ENCODE assay signal across 9 mouse cellular contexts in genomic region chr11:88045878-88046277, GRCm38 (mm10). TPM values are rescaled to one million over a fixed set of nuclear protein-coding genes. Genes with fewer than 3 reads are reported as not detected.
A peak's percentile ranks its signal among the peaks of the same experiment; 100 is the strongest.
DNase-seq lines count a peak whose midpoint lies in the region; ATAC-seq lines count a peak whose summit lies in the region.
"Had no signal": no experiment of that assay in that cellular context is flagged by ENCODE, and none has a peak within 500 bp of the region (broad histone marks: within the 10 kb centered on the region; RNA-seq: fewer than 3 reads in every experiment).

No protein-coding gene starts in this region.

- H3K4me3 ChIP-seq in embryonic facial prominence, embryonic 13.5 days = no peak overlapping the region; the same call in 1 of the 2 replicates
- peak overlapping the region; percentile 100 for H3K4me3 ChIP-seq in liver, embryonic 12.5 days

- peak overlapping the region; percentile 79; the same call in 1 of the 2 replicates for H3K4me2 ChIP-seq in embryonic facial prominence, embryonic 13.5 days
- peak overlapping the region; percentile 83 for H3K4me2 ChIP-seq in liver, embryonic 12.5 days

- no peak overlapping the region for H3K27ac ChIP-seq in embryonic facial prominence, embryonic 13.5 days
- peak overlapping the region; percentile 99 for H3K27ac ChIP-seq in liver, embryonic 12.5 days

- H3K9me3 ChIP-seq in embryonic facial prominence, embryonic 13.5 days = no peaks in the 10 kb centered on the region
- no peaks in the 10 kb centered on the region for H3K9me3 ChIP-seq in liver, embryonic 12.5 days (replicated peaks)

- H3K36me3 ChIP-seq in embryonic facial prominence, embryonic 13.5 days = peaks cover 21% of the 10 kb centered on the region
- peaks cover 27% of the 10 kb centered on the region for H3K36me3 ChIP-seq in liver, embryonic 12.5 days

- DNase-seq in heart, adult 11 months = peak; percentile 75
- no peak for DNase-seq in heart, postnatal 4 days
- peak; percentile 85 for DNase-seq in 416B (ENCODE audit: low read depth)
- no peak for DNase-seq in right cerebral cortex, adult 2 months (ENCODE audit: low spot score in 2 of 2)
- DNase-seq in cerebellum, postnatal 14 days = no peak
- DNase-seq in kidney, postnatal 10 days = no peak
- DNase-seq: layer of hippocampus, postnatal 36 days had no signal

- H3K9ac ChIP-seq in embryonic facial prominence, embryonic 13.5 days = peak overlapping the region; percentile 100; the same call in 1 of the 2 replicates
- peak overlapping the region; percentile 100 for H3K9ac ChIP-seq in liver, embryonic 12.5 days

- 87% methylated on average over 4 of the region's 4 CpGs for WGBS in embryonic facial prominence, embryonic 13.5 days
- 42% methylated on average over 4 of the region's 4 CpGs for WGBS in liver, embryonic 12.5 days (ENCODE audit: insufficient replicate concordance)

- H3K27me3 ChIP-seq in embryonic facial prominence, embryonic 13.5 days = no peaks in the 10 kb centered on the region
- no peaks in the 10 kb centered on the region for H3K27me3 ChIP-seq in liver, embryonic 12.5 days (replicated peaks)

- H3K4me1 ChIP-seq in embryonic facial prominence, embryonic 13.5 days = peaks cover 25% of the 10 kb centered on the region
- peaks cover 41% of the 10 kb centered on the region for H3K4me1 ChIP-seq in liver, embryonic 12.5 days

- ATAC-seq in embryonic facial prominence, embryonic 13.5 days (ENCODE audit: insufficient number of reproducible peaks, insufficient read depth, low FRiP score, low TSS enrichment, low read depth) = no peak
- peak; percentile 52 for ATAC-seq in liver, embryonic 12.5 days

RNA-seq across cellular contexts. Expression of gene Srsf1, which starts 1.3 kb away (rescaled TPM):
- 100 to 1,000 TPM; 207 to 224 TPM for total RNA-seq in heart, postnatal 4 days (2021)
- 374 and 398 TPM in 2 replicates for polyA plus RNA-seq in embryonic facial prominence, embryonic 13.5 days (2015; fragmentation: Nextera tagmentation; extraction: Ambion mirVana)
- polyA plus RNA-seq in liver, embryonic 12.5 days (2016; fragmentation: Nextera tagmentation; extraction: Ambion mirVana) = 272 and 273 TPM in 2 replicates

RNA-seq across cellular contexts. Expression of gene Vezf1, which starts 22.2 kb away (rescaled TPM):
- 10 to 100 TPM; 36.7 to 41.3 TPM for total RNA-seq in heart, postnatal 4 days (2021)
- polyA plus RNA-seq in embryonic facial prominence, embryonic 13.5 days (2015; fragmentation: Nextera tagmentation; extraction: Ambion mirVana) = 43.1 and 47.0 TPM in 2 replicates
- 14.6 TPM in 2 replicates for polyA plus RNA-seq in liver, embryonic 12.5 days (2016; fragmentation: Nextera tagmentation; extraction: Ambion mirVana)

RNA-seq across cellular contexts. Expression of gene Cuedc1, which starts 52.0 kb away (rescaled TPM):
- 10 to 100 TPM; 39.5 to 40.0 TPM for total RNA-seq in heart, postnatal 4 days (2021)
- polyA plus RNA-seq in embryonic facial prominence, embryonic 13.5 days (2015; fragmentation: Nextera tagmentation; extraction: Ambion mirVana) = 34.9 and 40.3 TPM in 2 replicates
- polyA plus RNA-seq in liver, embryonic 12.5 days (2016; fragmentation: Nextera tagmentation; extraction: Ambion mirVana) = 3.4 and 4.6 TPM in 2 replicates

RNA-seq across cellular contexts. Expression of gene Dynll2, which starts 58.5 kb away (rescaled TPM):
- total RNA-seq in heart, postnatal 4 days (2021) = 100 to 1,000 TPM; 202 to 205 TPM
- polyA plus RNA-seq in embryonic facial prominence, embryonic 13.5 days (2015; fragmentation: Nextera tagmentation; extraction: Ambion mirVana) = 20.8 and 23.3 TPM in 2 replicates
- polyA plus RNA-seq in liver, embryonic 12.5 days (2016; fragmentation: Nextera tagmentation; extraction: Ambion mirVana) = 14.3 and 15.5 TPM in 2 replicates

Comparison
In these comparisons a context has a peak if more than half of its experiments do, and no peak if none do; other contexts are left out.
1. DNase-seq: peak in heart, adult 11 months (single experiment) and 416B (single experiment); none in heart, postnatal 4 days (single experiment), right cerebral cortex, adult 2 months (0 of 2), cerebellum, postnatal 14 days (0 of 2) and kidney, postnatal 10 days (single experiment).